Comparison of ENCODE assay signal across 12 mouse cellular contexts in genomic region chr9:109989084-109989483, GRCm38 (mm10). TPM values are rescaled to one million over a fixed set of nuclear protein-coding genes. Genes with fewer than 3 reads are reported as not detected.
A peak's percentile ranks its signal among the peaks of the same experiment; 100 is the strongest.
DNase-seq lines count a peak whose midpoint lies in the region; TF ChIP-seq lines count a peak whose summit lies in the region.
"Had no signal": no experiment of that assay in that cellular context is flagged by ENCODE, and none has a peak within 500 bp of the region (broad histone marks: within the 10 kb centered on the region; RNA-seq: fewer than 3 reads in every experiment).

No protein-coding gene starts in this region.

- DNase-seq in frontal cortex, postnatal 36 days (ENCODE audit: low spot score in 2 of 2): peak; percentile 18 to 51
- no peak for DNase-seq in frontal cortex, postnatal 10 days (ENCODE audit: low spot score in 2 of 2)
- DNase-seq in left cerebral cortex, postnatal 10 days (ENCODE audit: extremely low spot score in 1 of 2, low spot score in 2 of 2): peak; percentile 27 to 34
- no peak for DNase-seq in left cerebral cortex, adult 2 months (ENCODE audit: extremely low spot score in 1 of 2, low spot score in 2 of 2)
- DNase-seq in adrenal gland, postnatal 14 days: peak; percentile 77
- DNase-seq in heart, postnatal 10 days: peak; percentile 72
- DNase-seq in gastrocnemius, postnatal 36 days: no peak
- no peak for DNase-seq in spleen, postnatal 4 days (ENCODE audit: low spot score in 2 of 2)
- DNase-seq: B cell, adult 2 months; gastrocnemius, postnatal 10 days had no signal

- TF ChIP-seq CTCF in left cerebral cortex, adult 2 months (IDR thresholded peaks at IDR 0.05): no peak

- no peak overlapping the region for H3K27ac ChIP-seq in left cerebral cortex, adult 2 months
- H3K27ac ChIP-seq: neural tube, embryonic 12.5 days; stomach, embryonic 15.5 days had no signal

- H3K4me3 ChIP-seq in left cerebral cortex, adult 2 months: no peak overlapping the region
- H3K4me3 ChIP-seq: neural tube, embryonic 12.5 days; stomach, embryonic 15.5 days had no signal

- intact Hi-C loops in left cerebral cortex, postnatal 10 days (cut with DNase I): loop anchor here (5.0 kb wide), 2 partner anchors 83 to 97 kb away; no protein-coding TSS in a partner anchor
- intact Hi-C loops in left cerebral cortex, adult 2 months (cut with DNase I): loop anchor here (5.0 kb wide), 1 partner anchor 63 kb away; no protein-coding TSS in a partner anchor
- intact Hi-C loops in heart, postnatal 10 days (cut with DNase I): loop anchor here (10.0 kb wide), 1 partner anchor 54 kb away; the partner anchor contains the start of gene Map4
- intact Hi-C loops in gastrocnemius, postnatal 36 days (cut with DNase I): loop anchor here (10.0 kb wide), 1 partner anchor 94 kb away; no protein-coding TSS in a partner anchor

RNA-seq across cellular contexts. Expression of gene Map4, which starts 57.8 kb away (rescaled TPM):
- total RNA-seq in left cerebral cortex, postnatal 10 days (2021): 100 to 1,000 TPM; 453 to 481 TPM
- 100 to 1,000 TPM; 365 to 381 TPM for total RNA-seq in left cerebral cortex, adult 2 months (2021)
- 85.4 and 94.2 TPM in 2 replicates for total RNA-seq in adrenal gland, postnatal 14 days (2021)
- 100 to 1,000 TPM; 294 to 310 TPM for total RNA-seq in heart, postnatal 10 days (2021)
- 100 to 1,000 TPM; 418 to 437 TPM for total RNA-seq in gastrocnemius, postnatal 36 days (2021)

Comparison
In these comparisons a context has a peak if more than half of its experiments do, and no peak if none do; other contexts are left out.
1. DNase-seq: peak in frontal cortex, postnatal 36 days (2 of 2), left cerebral cortex, postnatal 10 days (2 of 2), adrenal gland, postnatal 14 days (single experiment) and heart, postnatal 10 days (2 of 2); none in frontal cortex, postnatal 10 days (0 of 2), left cerebral cortex, adult 2 months (0 of 2), gastrocnemius, postnatal 36 days (0 of 2) and spleen, postnatal 4 days (0 of 2).